Mouse (Mus musculus) bone marrow macrophage, adult 2 months (primary cell): Measurements from ENCODE around the gene 4930544G11Rik.

Experiments
- CTCF ChIP-seq: IDR thresholded peaks from 2 replicates; pipeline ENCODE4 v1.5.1; 2012; ENCODE audit warnings: low read depth, mild to moderate bottlenecking, low read length, moderate library complexity
- POLR2A ChIP-seq: IDR thresholded peaks from 2 replicates; pipeline ENCODE4 v1.6.1; 2012; ENCODE audit warnings: mild to moderate bottlenecking, low read depth, low read length, borderline replicate concordance

DNA sequence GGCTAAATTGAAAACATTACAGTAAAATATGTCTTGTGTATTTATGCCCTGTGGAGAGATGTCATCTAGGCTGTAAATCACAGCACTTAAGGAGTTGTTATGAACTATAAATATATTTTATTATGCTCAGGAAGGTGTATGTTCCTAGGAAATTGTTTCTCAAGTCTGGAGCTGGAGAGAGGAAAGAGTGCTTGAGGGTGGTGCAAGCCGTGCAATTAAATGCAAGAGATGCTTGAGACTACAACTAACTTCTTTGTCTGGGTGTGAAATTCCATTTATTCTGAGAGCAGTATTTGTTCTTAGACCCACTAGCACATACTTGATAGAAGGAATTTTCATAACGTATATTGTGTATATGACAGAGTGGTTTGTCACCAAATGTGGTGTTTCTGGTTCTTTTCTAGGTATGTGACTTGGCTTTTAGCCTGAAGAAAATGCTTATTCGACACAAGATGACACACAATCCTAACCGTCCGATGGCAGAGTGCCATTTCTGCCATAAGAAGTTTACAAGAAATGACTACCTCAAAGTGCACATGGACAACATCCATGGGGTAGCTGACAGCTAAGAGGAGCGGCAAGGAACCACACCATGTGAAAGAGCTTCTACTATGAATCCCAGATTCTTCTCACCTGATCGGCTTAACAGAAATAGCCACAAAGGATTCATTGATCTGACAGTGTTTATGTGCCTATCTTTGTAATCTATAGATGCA is 16.7 kb upstream of the 4930544G11Rik start:
- TF ChIP-seq CTCF (no peak), POLR2A (no peak)
